Mouse (Mus musculus) ES-Bruce4 (cell line): ENCODE data around the gene Ppp1r11.

ENCODE experiments used
- CTCF ChIP-seq: IDR thresholded peaks from one replicate; pipeline ENCODE4 v1.8.1; 2011; ENCODE audit warnings: low read depth, low read length
- EP300 ChIP-seq: IDR thresholded peaks from 2 replicates; pipeline ENCODE4 v1.6.1; 2011; ENCODE audit warnings: low read depth, low read length; ENCODE audit not compliant: insufficient read depth
- POLR2A ChIP-seq: IDR thresholded peaks from one replicate; pipeline ENCODE4 v1.8.1; 2011; ENCODE audit warnings: low read length; ENCODE audit not compliant: insufficient read depth

GRCm38 (mm10) chr17:36966875-36967274 is 15.3 kb upstream of the Ppp1r11 start:
- no peak for TF ChIP-seq CTCF
- TF ChIP-seq POLR2A, result no peak
- no peak for TF ChIP-seq EP300
